Mouse (Mus musculus): ENCODE measurements at regions not wholly inside any gene's neighbourhood (a gene's known extent, or its start where the extent isn't known, plus 50 kb on each side); places are given as distances from the start of the nearest gene placed in this dataset.

DNA sequence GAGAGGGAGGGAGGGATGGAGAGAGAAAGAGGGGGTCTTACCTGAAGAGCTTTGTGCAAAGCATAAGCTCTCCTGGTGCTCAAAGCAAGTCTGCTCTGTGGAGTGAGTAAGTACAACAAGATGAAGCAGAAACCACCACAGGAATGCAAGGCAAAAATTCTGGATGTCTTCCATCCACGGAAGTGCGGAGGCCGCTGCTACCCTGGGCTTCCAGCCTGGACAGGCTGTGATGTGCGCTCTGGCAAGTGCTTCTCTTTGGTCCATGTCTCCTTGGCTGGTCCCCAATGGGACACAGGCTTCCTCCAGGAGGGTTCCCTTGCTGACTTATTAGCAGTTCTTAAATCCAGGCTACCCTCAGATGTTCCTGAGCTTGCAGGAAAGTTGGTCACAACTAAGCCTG, 61.7 kb upstream of the Spin1 start:
- TF ChIP-seq POLR2A (IDR thresholded peaks at IDR 0.05; ENCODE audit: extremely low read depth, insufficient read depth, low read length) (no peak), CTCF (IDR thresholded peaks at IDR 0.05; ENCODE audit: extremely low read depth, insufficient read depth, low read length) (no peak)
